Mouse (Mus musculus): Measurements from ENCODE around the gene Spz1.

The Spz1 gene

DNA sequence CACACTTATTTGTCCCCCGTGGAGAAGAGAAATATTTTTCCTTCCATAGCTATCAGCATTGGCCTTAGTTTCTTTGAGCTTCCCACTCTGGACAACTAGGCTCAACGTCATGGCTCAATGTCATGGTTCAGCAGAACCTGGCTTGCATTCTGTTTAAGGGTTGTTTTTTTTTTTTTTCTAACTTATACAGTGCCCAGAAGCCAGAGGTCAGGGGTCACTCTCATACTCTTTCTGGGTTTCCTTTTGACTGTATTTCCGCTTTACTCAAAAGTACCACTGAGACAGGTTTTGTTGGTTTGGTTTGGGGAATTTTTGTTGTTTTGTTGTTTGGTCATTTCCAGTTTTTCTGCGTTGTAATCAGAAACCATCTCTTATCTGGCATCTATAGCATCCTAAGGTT is 2.2 kb upstream of the Spz1 start:
- no peak for DNase-seq (ENCODE audit: low read depth)

DNA sequence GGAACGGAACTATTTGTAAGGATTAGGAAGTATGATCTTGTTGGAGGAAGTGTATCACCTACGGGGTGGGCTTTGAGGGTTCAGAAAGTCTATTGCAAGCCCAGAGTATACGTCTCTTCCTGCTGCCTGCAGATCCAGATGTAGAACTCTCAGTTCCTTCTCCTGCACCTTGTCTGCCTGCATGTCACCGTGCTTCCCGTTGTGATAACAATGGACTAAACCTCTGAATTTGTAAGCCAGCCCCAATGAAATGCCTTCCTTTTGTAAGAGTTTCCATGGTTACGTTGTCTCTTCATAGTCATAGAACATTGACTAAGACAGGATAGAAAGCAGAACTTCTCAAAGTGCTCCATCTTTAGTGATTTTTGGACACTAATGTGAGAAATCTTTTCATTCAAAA is 716 bp upstream of the Spz1 start:
- DNase-seq (ENCODE audit: low read depth): no peak

DNA sequence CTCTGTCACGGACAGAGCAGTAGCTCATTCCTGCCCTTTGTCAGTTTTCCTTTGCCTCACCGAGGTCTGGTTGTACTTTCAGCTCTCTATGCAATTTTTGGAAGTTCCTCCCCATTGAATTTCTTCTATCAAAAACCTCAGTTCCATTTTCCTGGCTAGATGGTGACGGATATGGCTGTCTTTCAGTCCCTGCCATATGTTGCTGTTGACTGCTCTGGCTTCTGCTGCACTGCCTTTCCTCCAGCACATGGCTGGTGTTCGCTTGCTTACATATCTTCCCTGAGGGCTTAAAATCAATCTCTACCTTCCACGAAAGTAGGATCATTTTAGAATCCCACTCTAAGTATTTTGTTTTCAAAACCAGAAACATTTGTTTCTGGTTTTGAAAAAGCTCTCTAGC is 16.5 kb downstream of the Spz1 start:
- DNase-seq (ENCODE audit: low read depth): no peak

DNA sequence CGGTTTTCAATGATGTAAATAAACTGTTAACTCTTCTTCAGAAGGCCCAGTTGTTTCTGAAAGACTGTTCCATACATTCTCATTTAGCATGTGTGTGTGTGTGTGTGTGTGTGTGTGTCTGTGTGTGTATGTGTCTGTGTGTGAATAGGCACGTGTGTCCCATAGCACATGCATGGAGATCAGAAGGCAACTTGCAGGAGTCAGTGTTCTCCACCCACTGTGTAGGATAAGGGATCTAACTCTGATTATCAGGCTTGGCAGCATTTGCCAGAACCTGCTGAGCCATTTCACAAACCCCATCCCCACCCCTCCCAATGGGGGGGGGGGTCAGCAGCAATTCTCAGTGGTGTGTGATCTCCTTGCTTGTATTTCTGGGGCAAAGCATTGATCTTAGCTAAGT is 18.7 kb downstream of the Spz1 start:
- no peak for DNase-seq (ENCODE audit: low read depth)

DNA sequence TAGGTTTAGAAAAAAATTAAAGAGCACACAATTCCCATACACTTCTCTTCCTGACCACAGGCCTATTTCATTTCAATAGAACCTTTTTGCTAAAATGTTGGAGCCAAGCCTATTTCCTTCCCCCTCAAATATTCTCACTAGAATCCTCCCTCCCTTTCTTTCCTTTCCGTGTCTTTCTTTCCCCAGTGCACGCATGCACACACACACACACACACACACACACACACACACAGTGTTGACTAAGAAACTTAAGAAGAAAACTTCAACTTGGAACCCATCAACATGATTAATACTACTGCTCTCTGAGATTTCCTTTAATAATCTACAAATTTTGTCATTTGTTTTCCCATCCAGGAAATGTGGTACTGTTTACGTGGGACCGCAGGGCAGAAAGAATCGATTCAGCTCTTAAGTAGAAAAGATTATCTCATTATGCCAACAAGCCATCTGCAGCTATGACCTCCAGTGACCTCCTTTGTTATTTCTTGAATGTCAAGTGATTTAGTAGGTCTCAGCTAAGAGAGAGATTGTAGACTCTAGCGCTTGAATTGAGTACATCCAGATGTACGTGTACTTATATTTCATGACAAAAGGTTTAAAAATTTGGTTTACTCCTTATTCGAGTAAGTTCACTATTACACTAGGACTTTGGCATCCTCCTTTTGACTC is 19.4 kb downstream of the Spz1 start:
- no peak for DNase-seq (ENCODE audit: low read depth)

DNA sequence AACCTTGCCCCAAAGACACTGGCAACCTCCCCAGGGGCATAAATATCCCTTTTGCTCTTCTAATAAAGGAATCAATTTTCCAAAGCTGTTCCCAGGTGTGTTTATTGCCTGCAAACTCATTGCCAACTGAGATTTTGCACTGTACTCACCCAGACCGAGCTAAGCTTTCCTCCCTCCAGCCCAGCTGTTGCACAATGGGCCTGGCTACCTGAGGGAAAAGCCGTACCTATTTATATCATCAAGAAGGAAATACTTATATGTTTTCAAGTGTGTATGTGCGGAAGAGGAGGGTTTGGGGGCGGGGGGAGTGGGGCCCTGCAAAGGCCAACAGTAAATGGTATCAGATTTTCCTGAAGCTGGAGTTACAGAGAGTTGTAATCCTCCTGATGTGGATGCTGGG is 28.9 kb downstream of the Spz1 start:
- DNase-seq (ENCODE audit: low read depth): no peak

DNA sequence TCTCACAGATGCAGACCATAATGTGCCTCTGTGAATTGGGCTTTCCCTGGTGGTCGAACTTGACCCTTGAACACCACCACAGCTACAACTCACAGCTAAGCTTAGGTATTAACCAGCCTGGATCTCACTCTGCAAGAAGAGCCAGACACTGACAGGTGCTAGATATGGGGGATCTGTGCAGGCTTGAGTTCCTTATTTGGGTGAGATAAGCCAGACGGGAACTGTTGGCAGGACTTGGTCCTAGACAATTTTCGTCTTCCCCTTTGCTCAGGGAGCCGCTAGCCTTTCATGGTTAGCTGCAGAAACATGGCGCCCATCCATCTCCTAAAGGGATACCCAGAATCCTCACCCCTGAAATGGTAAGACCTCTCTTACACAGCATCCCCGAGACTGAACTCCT is 35.0 kb downstream of the Spz1 start:
- no peak for DNase-seq (ENCODE audit: low read depth)

DNA sequence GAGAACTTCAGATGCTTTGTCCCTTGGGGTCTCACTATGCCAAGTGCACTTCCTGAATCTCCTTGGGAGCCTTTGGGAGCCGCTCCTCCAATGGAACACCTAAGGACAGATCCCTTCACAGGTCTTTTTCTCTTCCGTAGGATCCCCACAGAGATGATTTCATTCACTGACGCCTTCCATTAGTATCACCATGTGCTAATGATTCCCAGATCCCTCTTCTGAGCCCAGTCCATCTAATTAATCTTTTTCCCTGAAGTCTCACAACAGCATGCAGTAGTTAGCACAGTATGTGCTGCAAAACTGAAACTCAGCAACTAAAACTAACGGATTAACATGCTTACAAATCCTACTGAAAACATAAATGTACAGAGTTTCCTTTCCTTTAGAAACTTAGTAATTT is 36.8 kb downstream of the Spz1 start:
- DNase-seq (ENCODE audit: low read depth): no peak

DNA sequence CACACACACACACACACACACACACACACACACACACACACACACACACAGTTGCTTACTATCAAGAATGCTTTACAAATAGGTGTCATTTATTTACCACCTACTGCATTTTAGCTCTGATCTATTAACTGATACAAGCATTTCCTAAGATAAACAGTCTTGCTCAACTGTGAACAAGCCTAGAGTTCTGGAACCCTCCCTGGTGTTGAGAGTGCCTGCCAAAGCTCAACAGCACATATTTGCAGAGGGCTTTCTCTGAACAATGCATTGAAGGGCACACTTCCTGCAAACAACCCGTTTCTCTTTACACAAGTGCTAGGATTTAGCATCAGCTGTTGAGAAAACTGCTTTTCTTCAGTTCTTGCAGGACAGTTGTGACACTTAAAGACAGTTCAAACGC is 42.2 kb downstream of the Spz1 start:
- DNase-seq (ENCODE audit: low read depth): no peak

DNA sequence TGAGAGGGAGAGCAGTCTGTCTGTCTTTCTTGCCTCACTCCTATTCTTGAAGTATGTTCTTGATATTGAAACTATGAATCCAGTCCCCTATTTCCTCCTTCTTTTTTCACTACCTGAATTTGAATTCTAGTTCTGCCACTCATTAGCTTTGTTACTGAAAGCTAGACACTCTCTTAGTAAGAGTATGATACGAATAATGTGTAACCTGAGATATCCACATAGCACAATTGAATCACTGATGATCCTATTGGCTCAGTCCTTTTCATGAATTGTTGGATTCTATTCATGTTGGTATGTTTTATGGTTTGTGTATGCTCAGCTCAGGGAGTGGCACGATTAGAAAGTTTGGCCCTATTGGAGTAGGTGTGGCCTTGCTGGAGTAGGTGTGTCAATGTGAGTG is 43.8 kb downstream of the Spz1 start:
- peak; percentile 15 for DNase-seq (ENCODE audit: low read depth)

DNA sequence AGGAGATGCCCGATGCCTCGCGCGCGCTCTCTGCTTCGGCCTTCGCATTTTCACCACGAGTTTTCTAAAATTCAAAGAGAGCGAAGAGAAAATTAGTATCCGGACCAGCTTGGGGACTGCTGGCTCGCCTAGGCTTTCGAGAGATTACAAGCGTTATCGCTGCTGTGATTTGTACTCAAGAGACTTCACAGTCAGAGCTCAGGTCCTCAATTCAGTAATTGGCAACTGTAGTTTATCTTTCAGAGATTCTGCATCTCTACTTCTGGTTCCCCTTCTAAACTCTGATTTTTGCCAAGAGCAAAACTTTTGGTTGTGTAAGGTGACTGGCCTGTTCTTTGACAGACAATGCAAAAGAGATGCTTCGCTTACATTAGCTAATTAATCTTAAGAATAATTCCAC is 44.7 kb downstream of the Spz1 start:
- DNase-seq (ENCODE audit: low read depth): no peak

DNA sequence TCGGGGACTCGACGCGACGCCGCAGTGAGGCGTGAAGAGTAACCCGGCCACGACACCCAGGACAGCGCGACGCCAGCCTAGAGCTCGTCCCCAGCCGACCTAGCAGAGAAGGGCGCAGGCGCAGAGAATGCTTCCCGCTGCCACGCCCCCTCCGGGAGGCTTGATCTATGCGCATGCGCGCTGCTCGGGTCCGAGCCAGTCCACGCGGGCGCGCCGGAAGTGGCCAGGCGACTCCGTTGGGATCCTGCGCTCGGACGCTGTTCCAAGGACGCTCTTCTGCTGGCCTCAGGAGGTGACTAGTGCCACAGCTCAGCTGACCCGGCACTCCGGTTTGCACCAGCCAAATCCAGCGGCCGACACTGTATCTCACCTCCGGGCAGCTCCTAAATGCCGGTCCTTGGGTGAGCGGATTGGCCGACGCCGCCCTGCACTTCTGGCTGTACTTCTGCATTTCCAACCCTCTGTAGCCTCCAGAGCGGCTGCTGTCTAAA is 45.2 kb downstream of the Spz1 start, which contains the start of gene Zfyve16:
Gene Zfyve16 (minus strand): TSS at position 148 of the 491 bp plus-strand sequence.
- peak; percentile 95 for DNase-seq (ENCODE audit: low read depth)

DNA sequence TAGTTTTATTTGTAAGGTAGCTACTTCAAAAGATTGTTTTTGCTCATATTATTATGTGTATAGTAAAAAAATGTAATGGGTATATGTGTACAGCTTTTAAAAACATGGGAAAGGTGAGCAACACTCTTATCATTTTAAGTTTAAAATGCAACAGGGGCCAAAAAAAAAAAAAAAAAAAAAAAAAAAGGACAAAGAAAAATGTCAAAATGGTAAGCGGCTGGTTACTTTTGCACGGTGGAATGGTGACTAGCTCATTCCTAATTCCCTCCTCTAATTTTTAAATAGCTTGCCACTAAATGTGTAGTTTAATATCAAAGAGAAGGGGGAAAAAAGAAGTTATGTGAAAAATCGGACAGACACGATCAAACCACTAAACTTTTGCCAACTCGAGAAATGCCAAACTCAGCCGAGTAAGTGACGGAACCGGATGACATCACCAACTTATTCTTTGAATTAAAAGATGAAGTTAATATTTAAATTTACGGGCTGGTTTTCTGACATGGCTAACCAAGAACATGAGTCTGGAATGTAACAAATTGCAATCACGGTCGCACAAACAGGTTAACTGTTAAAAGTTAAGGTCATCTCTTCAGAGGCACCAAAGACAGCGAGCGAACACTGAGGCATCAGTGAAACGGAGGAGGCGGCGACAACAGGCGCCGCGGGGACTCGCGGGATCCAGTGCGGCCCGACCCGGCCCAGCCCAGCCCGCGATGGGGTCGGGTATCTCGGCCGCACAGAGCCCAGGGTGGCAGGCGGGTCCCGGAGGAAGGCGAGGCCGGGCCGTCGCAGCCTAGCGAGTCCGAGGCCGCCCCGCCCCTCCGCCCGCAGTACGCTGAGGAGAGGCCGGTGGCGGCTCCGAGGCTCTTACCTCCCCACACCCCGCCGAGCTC is 45.9 kb downstream of the Spz1 start:
- no peak for DNase-seq (ENCODE audit: low read depth)
